Mouse (Mus musculus): ENCODE data around the gene Saal1. TPM values are rescaled to one million over a fixed set of nuclear protein-coding genes. Genes with fewer than 3 reads are reported as not detected.
"Not testable (repeated sequence)": the region's sequence is repeated elsewhere in the genome, so short reads cannot be mapped to it uniquely, and the experiment has no call there.

Saal1 gene
- 14.1 and 16.2 TPM in 2 replicates for polyA plus RNA-seq (2015; fragmentation: Nextera tagmentation; extraction: Ambion mirVana)

DNA sequence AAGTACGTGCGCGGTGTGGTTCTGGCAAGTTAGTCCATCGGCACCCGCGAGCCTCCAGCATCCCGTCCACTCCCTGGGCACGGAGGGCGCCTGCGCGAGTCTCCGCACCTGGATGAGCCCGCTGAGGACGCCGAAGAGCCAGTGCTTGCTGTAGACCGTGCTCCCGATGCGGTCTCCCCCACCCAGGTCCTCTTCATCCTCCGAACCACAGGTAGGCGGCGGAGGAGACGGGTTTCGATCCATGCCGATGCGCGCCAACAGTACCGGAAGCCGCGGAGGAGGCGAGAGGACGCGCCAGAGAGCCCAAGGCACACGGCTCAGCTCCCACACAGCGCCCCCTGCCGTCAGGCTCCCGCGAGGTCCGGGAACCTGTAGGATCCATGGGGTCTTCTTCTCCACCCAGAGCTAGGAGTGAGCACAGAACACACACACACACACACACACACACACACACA, at the start of gene Saal1:
Saal1 (minus strand) TSS at position 291 of the 455 bp plus-strand sequence.
- ATAC-seq = peak; percentile 98
- Histone ChIP-seq H3K4me3 (ENCODE audit: low read length) (peak within 1 kb of the TSS; percentile 76), H3K4me2 (ENCODE audit: low read length) (peak within 1 kb of the TSS; percentile 55), H3K36me3 (ENCODE audit: control insufficient read depth, insufficient read depth, low read length) (peaks cover 5% of the 10 kb centered on the region; the same call in 1 of the 2 replicates), H3K27ac (ENCODE audit: low read depth, low read length) (peak within 1 kb of the TSS; percentile 76), H3K9ac (ENCODE audit: low read depth, low read length) (peak within 1 kb of the TSS; percentile 79), H3K27me3 (replicated peaks; ENCODE audit: control insufficient read depth, insufficient read depth, low read length) (no peaks in the 10 kb centered on the region), H3K9me3 (ENCODE audit: control insufficient read depth, low read length) (no peaks in the 10 kb centered on the region), H3K4me1 (ENCODE audit: control insufficient read depth, insufficient read depth, low read depth, low read length) (peaks cover 7% of the 10 kb centered on the region)
- 0% methylated on average over 36 of the region's 38 CpGs for WGBS

DNA sequence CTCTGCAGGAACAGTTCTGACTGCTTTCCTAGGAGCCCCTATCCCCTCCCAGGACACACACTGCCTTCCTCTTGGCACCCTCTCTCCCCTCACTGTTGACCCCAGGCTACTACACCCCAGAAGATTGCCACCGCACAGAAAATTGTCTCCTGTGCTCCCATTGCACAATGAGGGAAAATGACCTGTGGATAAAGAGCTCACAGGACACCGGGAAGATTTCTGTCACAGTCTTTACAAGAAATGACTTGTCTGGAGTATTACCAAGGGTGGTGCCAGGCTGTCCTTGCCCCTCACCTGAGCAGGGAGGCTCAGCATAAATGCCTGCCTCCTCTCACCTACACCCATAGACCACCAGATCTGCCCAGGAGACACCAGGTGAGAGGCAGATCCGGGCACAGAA, 41.0 kb upstream of the Saal1 start, which contains the start of gene Saa2:
Saa2 (plus strand) TSS at position 301 of the 400 bp plus-strand sequence.
- no peak within 1 kb of the TSS for H3K4me3 ChIP-seq (ENCODE audit: low read length)
- no peaks in the 10 kb centered on the region for H3K9me3 ChIP-seq (ENCODE audit: control insufficient read depth, low read length)
- no peak for ATAC-seq
- H3K4me1 ChIP-seq (ENCODE audit: control insufficient read depth, insufficient read depth, low read depth, low read length) = no peaks in the 10 kb centered on the region
- no peaks in the 10 kb centered on the region for H3K27me3 ChIP-seq (replicated peaks; ENCODE audit: control insufficient read depth, insufficient read depth, low read length)
- WGBS = 74% methylated on average over 3 of the region's 3 CpGs
- H3K27ac ChIP-seq (ENCODE audit: low read depth, low read length) = no peak within 1 kb of the TSS
- H3K4me2 ChIP-seq (ENCODE audit: low read length) = no peak within 1 kb of the TSS
- H3K36me3 ChIP-seq (ENCODE audit: control insufficient read depth, insufficient read depth, low read length) = no peaks in the 10 kb centered on the region
- H3K9ac ChIP-seq (ENCODE audit: low read depth, low read length) = no peak within 1 kb of the TSS

GRCm38 (mm10) chr7:46748459-46748858, 38.0 kb upstream of the Saal1 start:
- Histone ChIP-seq H3K27me3 (replicated peaks; ENCODE audit: control insufficient read depth, insufficient read depth, low read length) (no peaks in the 10 kb centered on the region), H3K4me2 (ENCODE audit: low read length) (no peak overlapping the region), H3K27ac (ENCODE audit: low read depth, low read length) (no peak overlapping the region), H3K4me1 (ENCODE audit: control insufficient read depth, insufficient read depth, low read depth, low read length) (no peaks in the 10 kb centered on the region), H3K9me3 (ENCODE audit: control insufficient read depth, low read length) (no peaks in the 10 kb centered on the region), H3K4me3 (ENCODE audit: low read length) (no peak overlapping the region), H3K9ac (ENCODE audit: low read depth, low read length) (no peak overlapping the region), H3K36me3 (ENCODE audit: control insufficient read depth, insufficient read depth, low read length) (no peaks in the 10 kb centered on the region)
- WGBS = 33% methylated on average over 3 of the region's 3 CpGs
- ATAC-seq = no peak

GRCm38 (mm10) chr7:46746381-46746780, 35.9 kb upstream of the Saal1 start:
- ATAC-seq = no peak
- 90% methylated on average over 7 of the region's 7 CpGs for WGBS
- Histone ChIP-seq H3K36me3 (ENCODE audit: control insufficient read depth, insufficient read depth, low read length) (no peaks in the 10 kb centered on the region), H3K27ac (ENCODE audit: low read depth, low read length) (no peak overlapping the region), H3K4me3 (ENCODE audit: low read length) (no peak overlapping the region), H3K9ac (ENCODE audit: low read depth, low read length) (no peak overlapping the region), H3K4me1 (ENCODE audit: control insufficient read depth, insufficient read depth, low read depth, low read length) (no peaks in the 10 kb centered on the region), H3K27me3 (replicated peaks; ENCODE audit: control insufficient read depth, insufficient read depth, low read length) (no peaks in the 10 kb centered on the region), H3K4me2 (ENCODE audit: low read length) (no peak overlapping the region), H3K9me3 (ENCODE audit: control insufficient read depth, low read length) (no peaks in the 10 kb centered on the region)

DNA sequence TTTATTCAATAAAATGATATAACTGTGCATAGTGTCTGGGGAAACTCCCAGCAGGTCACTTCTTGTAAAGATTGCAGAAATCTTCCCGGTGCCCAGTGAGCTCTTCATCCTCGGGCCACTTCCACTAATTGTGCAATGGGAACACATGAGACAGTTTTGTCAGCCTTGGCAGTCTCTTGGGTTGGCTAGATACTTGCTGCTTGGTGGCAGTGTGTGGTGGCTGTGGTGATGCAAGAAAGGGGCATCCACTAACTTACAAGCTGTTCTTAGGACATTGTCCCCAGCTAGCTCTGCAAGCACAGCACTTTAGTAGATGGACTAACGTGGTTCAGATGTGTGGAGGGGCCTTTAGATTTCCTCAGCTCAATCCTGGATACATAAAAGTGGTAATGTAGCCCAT, 35.3 kb upstream of the Saal1 start:
- H3K9ac ChIP-seq (ENCODE audit: low read depth, low read length) = no peak overlapping the region
- no peak overlapping the region for H3K27ac ChIP-seq (ENCODE audit: low read depth, low read length)
- no peak overlapping the region for H3K4me2 ChIP-seq (ENCODE audit: low read length)
- H3K36me3 ChIP-seq (ENCODE audit: control insufficient read depth, insufficient read depth, low read length) = no peaks in the 10 kb centered on the region
- H3K27me3 ChIP-seq (replicated peaks; ENCODE audit: control insufficient read depth, insufficient read depth, low read length) = no peaks in the 10 kb centered on the region
- no peak overlapping the region for H3K4me3 ChIP-seq (ENCODE audit: low read length)
- H3K9me3 ChIP-seq (ENCODE audit: control insufficient read depth, low read length) = no peaks in the 10 kb centered on the region
- no peaks in the 10 kb centered on the region for H3K4me1 ChIP-seq (ENCODE audit: control insufficient read depth, insufficient read depth, low read depth, low read length)
- ATAC-seq = no peak
- WGBS = 82% methylated on average over 3 of the region's 3 CpGs

DNA sequence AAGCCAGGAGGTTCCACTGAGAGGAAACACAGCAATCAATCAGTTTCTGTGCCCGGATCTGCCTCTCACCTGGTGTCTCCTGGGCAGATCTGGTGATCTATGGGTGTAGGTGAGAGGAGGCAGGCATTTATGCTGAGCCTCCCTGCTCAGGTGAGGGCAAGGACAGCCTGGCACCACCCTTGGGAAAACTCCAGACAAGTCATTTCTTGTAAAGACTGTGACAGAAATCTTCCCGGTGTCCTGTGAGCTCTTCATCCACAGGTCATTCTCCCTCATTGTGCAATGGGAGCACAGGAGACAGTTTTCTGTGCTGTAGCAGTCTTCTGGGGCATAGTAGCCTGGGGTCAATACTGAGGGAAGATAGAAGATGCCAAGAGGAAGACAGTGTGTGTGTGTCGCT, 32.4 kb upstream of the Saal1 start, which contains the start of gene Saa1:
Saa1 (minus strand) TSS at position 101 of the 400 bp plus-strand sequence.
- H3K36me3 ChIP-seq (ENCODE audit: control insufficient read depth, insufficient read depth, low read length); H3K4me1 ChIP-seq (ENCODE audit: control insufficient read depth, insufficient read depth, low read depth, low read length); H3K9ac ChIP-seq (ENCODE audit: low read depth, low read length); H3K27me3 ChIP-seq (replicated peaks; ENCODE audit: control insufficient read depth, insufficient read depth, low read length); H3K27ac ChIP-seq (ENCODE audit: low read depth, low read length); H3K4me2 ChIP-seq (ENCODE audit: low read length); H3K4me3 ChIP-seq (ENCODE audit: low read length); ATAC-seq; H3K9me3 ChIP-seq (ENCODE audit: control insufficient read depth, low read length): not testable (repeated sequence)
- WGBS = 86% methylated on average over 2 of the region's 3 CpGs

GRCm38 (mm10) chr7:46740041-46740440, 29.6 kb upstream of the Saal1 start:
- H3K36me3 ChIP-seq (ENCODE audit: control insufficient read depth, insufficient read depth, low read length); H3K4me3 ChIP-seq (ENCODE audit: low read length); H3K27ac ChIP-seq (ENCODE audit: low read depth, low read length); H3K27me3 ChIP-seq (replicated peaks; ENCODE audit: control insufficient read depth, insufficient read depth, low read length); H3K4me2 ChIP-seq (ENCODE audit: low read length); H3K9me3 ChIP-seq (ENCODE audit: control insufficient read depth, low read length); ATAC-seq; H3K9ac ChIP-seq (ENCODE audit: low read depth, low read length); H3K4me1 ChIP-seq (ENCODE audit: control insufficient read depth, insufficient read depth, low read depth, low read length): not testable (repeated sequence)
- 89% methylated on average over 5 of the region's 5 CpGs for WGBS

DNA sequence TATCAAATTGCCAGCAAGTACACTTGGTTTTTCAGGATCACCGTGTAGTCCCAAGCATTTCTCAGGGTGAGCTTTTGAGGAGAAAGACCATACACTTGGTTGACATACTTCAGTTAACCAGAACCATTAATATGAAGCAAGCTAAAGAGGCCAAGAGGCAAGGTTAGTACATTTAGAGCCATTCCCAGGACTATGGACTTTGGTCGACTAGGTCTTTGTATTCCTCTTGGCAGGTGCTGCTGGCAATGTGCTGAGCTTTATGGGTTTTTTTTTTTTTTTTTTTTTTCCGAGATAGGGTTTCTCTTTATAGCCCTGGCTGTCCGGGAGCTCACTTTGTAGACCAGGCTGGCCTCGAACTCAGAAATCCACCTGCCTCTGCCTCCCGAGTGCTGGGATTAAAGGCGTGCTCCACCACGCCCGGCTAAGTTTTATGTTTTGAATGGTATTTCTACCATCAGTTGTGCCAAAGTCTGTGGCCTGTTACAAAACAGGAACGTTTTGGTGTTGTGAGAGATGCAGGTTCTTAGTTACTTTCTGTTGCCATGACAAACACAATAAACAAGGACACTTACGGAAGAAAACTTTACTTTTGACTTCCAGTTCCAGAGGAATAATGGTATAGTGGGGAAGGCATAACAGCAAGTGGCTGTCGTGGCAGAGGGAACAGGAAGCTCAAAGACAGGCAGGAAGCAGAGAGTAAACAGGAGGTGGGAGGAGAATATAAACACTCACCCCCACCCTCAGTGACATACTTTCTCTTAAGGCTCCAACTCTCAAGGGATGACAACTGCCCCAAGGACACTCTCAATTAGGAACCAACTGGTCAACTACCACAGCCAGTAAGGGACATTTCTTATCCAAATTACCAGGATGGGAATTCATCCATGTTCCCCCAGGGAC, 28.3 kb upstream of the Saal1 start:
- Histone ChIP-seq H3K27me3 (replicated peaks; ENCODE audit: control insufficient read depth, insufficient read depth, low read length) (no peaks in the 10 kb centered on the region), H3K27ac (ENCODE audit: low read depth, low read length) (no peak overlapping the region), H3K4me2 (ENCODE audit: low read length) (no peak overlapping the region), H3K36me3 (ENCODE audit: control insufficient read depth, insufficient read depth, low read length) (no peaks in the 10 kb centered on the region), H3K9me3 (ENCODE audit: control insufficient read depth, low read length) (no peaks in the 10 kb centered on the region), H3K4me3 (ENCODE audit: low read length) (no peak overlapping the region), H3K9ac (ENCODE audit: low read depth, low read length) (no peak overlapping the region), H3K4me1 (ENCODE audit: control insufficient read depth, insufficient read depth, low read depth, low read length) (no peaks in the 10 kb centered on the region)
- 84% methylated on average over 12 of the region's 12 CpGs for WGBS
- ATAC-seq = no peak

- no peak overlapping the region for H3K4me3 ChIP-seq (ENCODE audit: low read length)
- WGBS = 89% methylated on average over 2 of the region's 2 CpGs
- no peaks in the 10 kb centered on the region for H3K4me1 ChIP-seq (ENCODE audit: control insufficient read depth, insufficient read depth, low read depth, low read length)
- no peak overlapping the region for H3K27ac ChIP-seq (ENCODE audit: low read depth, low read length)
- H3K36me3 ChIP-seq (ENCODE audit: control insufficient read depth, insufficient read depth, low read length) = no peaks in the 10 kb centered on the region
- no peak overlapping the region for H3K4me2 ChIP-seq (ENCODE audit: low read length)
- no peaks in the 10 kb centered on the region for H3K9me3 ChIP-seq (ENCODE audit: control insufficient read depth, low read length)
- no peak overlapping the region for H3K9ac ChIP-seq (ENCODE audit: low read depth, low read length)
- H3K27me3 ChIP-seq (replicated peaks; ENCODE audit: control insufficient read depth, insufficient read depth, low read length) = no peaks in the 10 kb centered on the region
- no peak for ATAC-seq
These were observed 24.5 kb upstream of the Saal1 start for GRCm38 (mm10) chr7:46734983-46735382.

Data from hindbrain, embryonic 16.5 days (tissue).